Mouse (Mus musculus) forebrain, embryonic 14.5 days (tissue): ENCODE measurements around the gene Depdc5. TPM values are rescaled to one million over a fixed set of nuclear protein-coding genes. Genes with fewer than 3 reads are reported as not detected.

Experiments
- ATAC-seq: fragments of 200-750 bp; cut with Nextera tagmentation; 2 replicates; pipeline ENCODE4 v1.8.0; 2017; ENCODE audit warnings: mild to moderate bottlenecking, moderate library complexity
- DNase-seq: peaks from one replicate; pipeline ENCODE4 v3.0.0-alpha.2; 2015; ENCODE audit warnings: low spot score
- H3K27ac ChIP-seq: fragments of 300-500 bp; sonication (generic); 2 replicates; pipeline ENCODE4 v1.5.1; 2014; ENCODE audit warnings: low read depth, mild to moderate bottlenecking, control low read depth, low read length, moderate library complexity
- H3K27me3 ChIP-seq: fragments of 300-500 bp; sonication (generic); replicated peaks from 2 replicates; pipeline ENCODE4 v1.6.1; 2014; ENCODE audit warnings: low read length, control low read depth, mixed read lengths; ENCODE audit not compliant: control insufficient read depth, insufficient read depth
- H3K36me3 ChIP-seq: fragments of 300-500 bp; sonication (generic); 2 replicates; pipeline ENCODE4 v1.6.1; 2014; ENCODE audit warnings: low read length, control low read depth; ENCODE audit not compliant: control insufficient read depth, insufficient read depth
- H3K4me1 ChIP-seq: fragments of 300-500 bp; sonication (generic); 2 replicates; pipeline ENCODE4 v1.6.1; 2014; ENCODE audit warnings: antibody characterized with exemption, low read length, control low read depth; ENCODE audit not compliant: control insufficient read depth, insufficient read depth
- H3K4me2 ChIP-seq: fragments of 300-500 bp; sonication (generic); 2 replicates; pipeline ENCODE4 v1.6.1; 2014; ENCODE audit warnings: mild to moderate bottlenecking, control low read depth, low read length
- H3K4me3 ChIP-seq: fragments of 300-500 bp; sonication (generic); 2 replicates; pipeline ENCODE4 v1.5.1; 2014; ENCODE audit warnings: low read depth, low read length, control low read depth
- H3K9ac ChIP-seq: fragments of 300-500 bp; sonication (generic); 2 replicates; pipeline ENCODE4 v1.6.1; 2014; ENCODE audit warnings: mild to moderate bottlenecking, low read length, control low read depth, moderate library complexity
- H3K9me3 ChIP-seq: fragments of 300-500 bp; sonication (generic); replicated peaks from 2 replicates; pipeline ENCODE4 v1.6.1; 2016; ENCODE audit warnings: low read length, control low read depth, mixed read lengths; ENCODE audit not compliant: control insufficient read depth
- WGBS: fragments of 180-500 bp; shearing (Covaris S2); extraction: QIAGEN DNeasy Blood & Tissue Kit; methylation state at CpG from one replicate; pipeline ENCODE4 v1.1.7; 2014; 5-methylcytosine and 5-hydroxymethylcytosine counted together
- polyA plus RNA-seq: library from polyadenylated mRNA; unstranded; fragments of >200 nt; fragmentation: Nextera tagmentation; extraction: Ambion mirVana; gene quantifications from 2 replicates; pipeline ENCODE4 v1.2.1, GENCODE M21; 2014

Depdc5 gene
- polyA plus RNA-seq, 1 experiment from 2014 or later = 19.0 TPM

DNA sequence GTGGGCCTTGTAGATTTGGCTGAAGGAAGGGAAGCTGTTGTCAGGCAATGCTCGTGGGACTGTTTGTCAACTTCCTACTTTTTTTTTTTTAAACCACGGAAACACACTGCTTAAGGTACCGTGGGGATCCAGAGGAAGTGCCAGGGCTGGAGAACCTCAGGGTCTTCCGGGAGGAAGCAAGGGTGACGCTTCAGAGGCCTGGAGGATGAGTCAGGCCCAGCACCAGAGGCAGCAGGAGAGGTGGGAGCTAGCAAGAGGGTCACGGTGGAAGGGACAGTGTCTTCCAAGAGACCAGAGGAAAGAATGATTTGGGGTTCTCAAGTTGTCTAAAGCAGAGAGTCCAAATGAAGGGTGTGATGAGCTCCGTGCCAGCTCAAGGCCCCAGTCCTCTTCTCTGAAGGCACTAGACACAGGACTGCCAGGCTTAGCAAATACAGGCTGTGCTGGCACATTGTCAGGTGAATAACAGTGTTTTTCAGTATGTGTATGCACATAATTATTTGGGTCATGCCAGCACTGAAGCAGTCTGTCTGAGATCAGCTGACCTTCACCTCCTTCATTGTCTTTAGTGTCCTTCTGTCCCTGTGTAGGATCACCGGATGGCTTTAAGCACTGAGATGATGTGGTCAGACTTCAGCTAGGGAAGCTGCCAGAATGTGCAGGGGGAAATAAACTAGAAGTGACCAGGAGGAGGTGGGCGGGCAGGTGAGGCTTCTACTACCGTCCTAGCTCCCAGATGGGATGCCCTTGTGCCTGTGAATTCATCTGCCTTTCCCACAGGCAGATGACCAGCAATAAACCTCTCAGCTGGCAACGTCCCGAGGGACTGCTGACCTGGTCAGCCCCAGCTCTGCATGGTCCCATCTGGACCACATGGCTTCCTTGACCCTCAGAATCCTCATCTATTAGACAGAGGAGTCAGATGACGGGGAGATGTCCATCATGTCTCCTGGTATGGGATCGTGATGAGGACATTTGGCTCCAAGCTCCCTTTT, 146.6 kb downstream of the Depdc5 start:
- Histone ChIP-seq H3K27me3 (no peaks in the 10 kb centered on the region), H3K4me1 (peaks cover 16% of the 10 kb centered on the region), H3K4me3 (no peak overlapping the region), H3K36me3 (no peaks in the 10 kb centered on the region), H3K4me2 (no peak overlapping the region), H3K27ac (no peak overlapping the region), H3K9ac (no peak overlapping the region), H3K9me3 (no peaks in the 10 kb centered on the region)
- ATAC-seq = no peak
- WGBS = 78% methylated on average over 14 of the region's 14 CpGs
- DNase-seq = no peak

DNA sequence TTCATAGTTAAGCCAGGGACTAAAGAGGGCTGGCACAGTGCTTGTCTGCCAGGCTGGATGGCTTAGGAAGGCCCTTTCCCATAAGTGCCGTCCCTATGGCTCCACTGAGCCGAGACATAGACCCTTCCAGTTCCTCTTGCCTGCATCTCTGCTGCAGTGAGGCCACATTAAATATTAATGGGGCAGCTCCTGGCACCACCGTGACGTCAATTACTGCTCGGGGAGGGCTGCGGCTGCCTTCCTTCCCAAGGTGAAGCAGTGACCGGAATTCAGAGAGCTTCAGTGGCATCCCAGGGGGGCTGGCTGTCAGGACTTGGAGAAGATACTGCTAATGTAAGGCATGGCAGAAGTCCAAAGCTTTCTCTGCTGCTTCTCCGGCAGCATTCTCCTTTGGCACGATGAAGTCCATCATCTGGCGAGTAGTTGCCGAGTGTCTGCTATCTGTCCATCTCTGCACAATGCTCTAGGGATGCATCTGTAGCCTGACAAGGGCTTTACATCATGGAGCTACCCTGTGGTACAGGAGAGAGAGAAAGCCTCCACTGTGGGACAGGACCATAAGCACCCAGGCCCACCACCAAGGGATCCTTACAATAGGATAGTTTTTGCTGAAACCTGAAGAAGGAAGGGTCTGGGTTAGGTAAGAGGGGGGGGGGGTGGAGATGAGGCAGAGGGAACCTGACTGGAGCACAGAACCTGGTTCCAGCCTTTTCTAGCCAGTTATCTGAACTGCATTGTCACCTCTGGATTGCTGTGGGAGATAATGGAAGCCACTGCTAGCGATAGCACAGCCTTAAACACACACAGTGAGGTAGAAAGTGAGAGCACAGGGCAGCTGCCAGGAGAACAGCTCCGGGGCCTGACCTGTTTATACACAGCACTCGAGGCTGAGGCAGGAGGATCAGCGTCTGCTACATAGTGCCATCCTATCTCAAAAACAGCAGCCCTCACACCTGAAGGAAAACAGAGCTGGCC, 147.9 kb downstream of the Depdc5 start:
- Histone ChIP-seq H3K9ac (peak overlapping the region; percentile 41; the same call in 1 of the 2 replicates), H3K4me2 (peak overlapping the region; percentile 26), H3K36me3 (no peaks in the 10 kb centered on the region), H3K4me1 (peaks cover 14% of the 10 kb centered on the region), H3K27me3 (no peaks in the 10 kb centered on the region), H3K4me3 (no peak overlapping the region), H3K9me3 (no peaks in the 10 kb centered on the region), H3K27ac (peak overlapping the region; percentile 2; the same call in 1 of the 2 replicates)
- WGBS = 29% methylated on average over 15 of the region's 15 CpGs
- ATAC-seq = peak; percentile 71
- peak; percentile 62 for DNase-seq

- Histone ChIP-seq H3K4me3 (no peak overlapping the region), H3K4me1 (peaks cover 17% of the 10 kb centered on the region), H3K36me3 (no peaks in the 10 kb centered on the region), H3K9ac (no peak overlapping the region), H3K27me3 (no peaks in the 10 kb centered on the region), H3K9me3 (no peaks in the 10 kb centered on the region), H3K4me2 (no peak overlapping the region), H3K27ac (no peak overlapping the region)
- WGBS = 65% methylated on average over 1 of the region's 1 CpGs
- no peak for ATAC-seq
- no peak for DNase-seq
These were observed 150.6 kb downstream of the Depdc5 start for GRCm38 (mm10) chr5:33014096-33014495.

DNA sequence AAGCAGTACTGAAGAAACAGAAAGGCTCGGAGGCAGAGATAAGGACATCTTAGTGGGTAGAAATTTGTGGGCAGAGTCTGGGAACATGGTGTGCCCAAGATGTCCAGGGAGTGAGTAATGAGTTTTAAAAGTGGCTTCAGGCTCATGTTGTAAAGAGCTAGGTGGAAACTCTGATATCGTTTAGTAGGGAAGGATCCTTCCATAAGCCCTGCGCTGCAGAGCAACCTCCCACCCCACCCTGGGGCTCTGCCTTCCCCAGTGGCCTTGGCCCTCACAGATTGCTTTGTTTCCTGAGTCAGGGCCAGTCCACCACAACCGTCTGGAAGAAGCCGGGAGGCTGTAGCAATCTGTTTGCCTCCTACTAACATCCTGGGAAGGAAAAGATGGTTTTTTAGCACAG, 152.1 kb downstream of the Depdc5 start:
- no peak for ATAC-seq
- H3K4me1 ChIP-seq = peaks cover 18% of the 10 kb centered on the region
- H3K9ac ChIP-seq = no peak overlapping the region
- no peaks in the 10 kb centered on the region for H3K27me3 ChIP-seq
- H3K36me3 ChIP-seq = no peaks in the 10 kb centered on the region
- no peak overlapping the region for H3K4me2 ChIP-seq
- H3K4me3 ChIP-seq = no peak overlapping the region
- no peak overlapping the region for H3K27ac ChIP-seq
- no peaks in the 10 kb centered on the region for H3K9me3 ChIP-seq
- DNase-seq = no peak
- 81% methylated on average over 5 of the region's 5 CpGs for WGBS

DNA sequence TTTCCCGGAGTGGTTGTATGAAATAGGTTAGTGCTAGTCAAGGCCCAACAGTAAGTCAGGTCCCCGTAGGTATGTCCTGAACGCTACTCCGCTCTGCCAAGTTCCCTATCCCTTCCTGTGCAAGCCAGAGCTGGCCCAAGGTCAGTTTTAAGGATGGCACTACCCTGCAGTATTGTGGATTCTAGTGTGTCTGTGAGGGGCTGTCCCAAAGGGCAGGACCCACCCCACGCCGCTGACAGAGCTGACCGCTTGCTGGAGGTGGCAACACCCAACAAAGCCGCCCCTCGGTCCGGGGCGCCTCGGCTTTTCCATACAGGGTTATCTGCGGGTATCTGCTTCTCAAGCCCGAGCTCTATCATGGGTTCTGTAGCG, 154.7 kb downstream of the Depdc5 start:
- no peaks in the 10 kb centered on the region for H3K27me3 ChIP-seq
- H3K4me3 ChIP-seq = peak overlapping the region; percentile 81
- ATAC-seq (no peak; the same call in 1 of the 2 replicates), DNase-seq (no peak)
- H3K4me2 ChIP-seq = peak overlapping the region; percentile 88
- peak overlapping the region; percentile 99 for H3K27ac ChIP-seq
- peaks cover 10% of the 10 kb centered on the region; the same call in 1 of the 2 replicates for H3K36me3 ChIP-seq
- peaks cover 20% of the 10 kb centered on the region for H3K4me1 ChIP-seq
- no peaks in the 10 kb centered on the region for H3K9me3 ChIP-seq
- H3K9ac ChIP-seq = peak overlapping the region; percentile 91
- 6% methylated on average over 15 of the region's 15 CpGs for WGBS

GRCm38 (mm10) chr5:33018561-33019425, 155.3 kb downstream of the Depdc5 start, which contains the start of gene Ywhah:
TSS of gene Ywhah (plus strand) at chr5:33018816.
- H3K4me3 ChIP-seq = peak within 1 kb of the TSS; percentile 81
- no peaks in the 10 kb centered on the region for H3K9me3 ChIP-seq

DNA sequence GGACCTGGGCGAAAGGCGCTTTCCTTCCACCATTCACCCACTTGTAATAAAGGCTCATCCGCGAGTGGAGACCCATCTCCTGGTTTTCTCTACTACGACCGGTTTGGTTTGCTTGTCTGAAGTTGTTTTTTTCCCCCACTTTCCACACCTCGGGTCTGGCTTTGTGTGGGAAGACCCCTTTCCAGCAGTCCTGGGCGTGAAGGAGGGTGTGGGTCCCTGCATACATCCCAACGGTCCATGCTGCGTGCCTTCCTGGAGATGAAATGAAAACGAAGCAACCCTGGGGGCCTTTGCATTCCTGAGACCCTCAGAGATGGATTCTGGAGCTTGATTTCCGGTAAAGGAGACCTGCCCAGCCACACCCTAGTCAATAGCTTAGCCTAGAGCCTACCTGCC, 155.9 kb downstream of the Depdc5 start:
- peak overlapping the region; percentile 96 for H3K9ac ChIP-seq
- peaks cover 20% of the 10 kb centered on the region for H3K4me1 ChIP-seq
- peak overlapping the region; percentile 85 for H3K4me2 ChIP-seq
- H3K27ac ChIP-seq = peak overlapping the region; percentile 99
- H3K27me3 ChIP-seq = no peaks in the 10 kb centered on the region
- under 1% methylated on average over 12 of the region's 12 CpGs for WGBS
- H3K4me3 ChIP-seq = peak overlapping the region; percentile 81
- H3K9me3 ChIP-seq = no peaks in the 10 kb centered on the region
- ATAC-seq (no peak), DNase-seq (no peak)
- H3K36me3 ChIP-seq = peaks cover 23% of the 10 kb centered on the region

More at GRCm38 (mm10) chr5:33018561-33019425, 155.3 kb downstream of the Depdc5 start, which contains the start of gene Ywhah:
- under 1% methylated on average over 103 of the region's 121 CpGs for WGBS
- peak; percentile 99 for DNase-seq
- ATAC-seq = peak; percentile 96
- no peaks in the 10 kb centered on the region for H3K27me3 ChIP-seq
- peak within 1 kb of the TSS; percentile 96 for H3K9ac ChIP-seq
- peaks cover 20% of the 10 kb centered on the region for H3K4me1 ChIP-seq
- H3K4me2 ChIP-seq = peak within 1 kb of the TSS; percentile 88
- H3K36me3 ChIP-seq = peaks cover 17% of the 10 kb centered on the region
- peak within 1 kb of the TSS; percentile 99 for H3K27ac ChIP-seq

- H3K36me3 ChIP-seq = peaks cover 44% of the 10 kb centered on the region
- H3K4me3 ChIP-seq = no peak overlapping the region
- H3K9me3 ChIP-seq = no peaks in the 10 kb centered on the region
- H3K27me3 ChIP-seq = no peaks in the 10 kb centered on the region
- 87% methylated on average over 2 of the region's 2 CpGs for WGBS
- no peak for DNase-seq
- H3K9ac ChIP-seq = no peak overlapping the region
- ATAC-seq = no peak
- H3K4me1 ChIP-seq = peaks cover 20% of the 10 kb centered on the region
- no peak overlapping the region for H3K27ac ChIP-seq
- H3K4me2 ChIP-seq = peak overlapping the region; percentile 21; the same call in 1 of the 2 replicates
These were observed 158.1 kb downstream of the Depdc5 start for GRCm38 (mm10) chr5:33021622-33022021.
